Mouse (Mus musculus): ENCODE data around the gene Rpl36al.

Rpl36al gene

GRCm38 (mm10) chr12:69157107-69157506 lies 26.8 kb downstream of the Rpl36al start:
- no peak for DNase-seq

- no peak for DNase-seq
Observed at GRCm38 (mm10) chr12:69156436-69156835, 27.4 kb downstream of the Rpl36al start.

GRCm38 (mm10) chr12:69155923-69156322 lies 28.0 kb downstream of the Rpl36al start:
- no peak for DNase-seq

- DNase-seq = no peak
Observed at GRCm38 (mm10) chr12:69150049-69150448, 33.8 kb downstream of the Rpl36al start.

GRCm38 (mm10) chr12:69147166-69147735 lies 36.6 kb downstream of the Rpl36al start:
- DNase-seq = no peak

GRCm38 (mm10) chr12:69143460-69143859 lies 40.4 kb downstream of the Rpl36al start:
- no peak for DNase-seq

GRCm38 (mm10) chr12:69139841-69140240 lies 44.0 kb downstream of the Rpl36al start:
- DNase-seq = no peak

- DNase-seq = no peak
Observed at GRCm38 (mm10) chr12:69139201-69139600, 44.7 kb downstream of the Rpl36al start.

All from kidney, adult 11 months (tissue).